Mouse (Mus musculus) thymus, postnatal 0 days (tissue): ENCODE results near the gene Sema4d. TPM values are rescaled to one million over a fixed set of nuclear protein-coding genes. Genes with fewer than 3 reads are reported as not detected.
"Not testable (repeated sequence)": the region's sequence is repeated elsewhere in the genome, so short reads cannot be mapped to it uniquely, and the experiment has no call there.

ENCODE experiments used
- DNase-seq: peaks from one replicate; pipeline ENCODE4 v3.0.0-alpha.2; 2015; ENCODE audit warnings: low spot score
- polyA plus RNA-seq: library from polyadenylated mRNA; unstranded; fragments of >200 nt; fragmentation: Nextera tagmentation; extraction: Ambion mirVana; gene quantifications from 2 replicates; pipeline ENCODE4 v1.2.1, GENCODE M21; 2015

The Sema4d gene
- polyA plus RNA-seq, 1 experiment from 2014 or later, result 58.5 TPM

GRCm38 (mm10) chr13:51685290-51685966, 108.1 kb downstream of the Sema4d start:
- DNase-seq, result no peak

- DNase-seq, result no peak
Observed at GRCm38 (mm10) chr13:51681634-51682033, 111.9 kb downstream of the Sema4d start.

GRCm38 (mm10) chr13:51681076-51681475, 112.5 kb downstream of the Sema4d start:
- no peak for DNase-seq

- no peak for DNase-seq
Observed at GRCm38 (mm10) chr13:51679332-51679731, 114.2 kb downstream of the Sema4d start.

GRCm38 (mm10) chr13:51678687-51679086, 114.9 kb downstream of the Sema4d start:
- DNase-seq, result no peak

GRCm38 (mm10) chr13:51677630-51678185, 115.8 kb downstream of the Sema4d start:
- no peak for DNase-seq

- no peak for DNase-seq
Observed at GRCm38 (mm10) chr13:51677041-51677440, 116.5 kb downstream of the Sema4d start.

- DNase-seq, result no peak
Observed at GRCm38 (mm10) chr13:51676641-51677040, 116.9 kb downstream of the Sema4d start.

- DNase-seq, result not testable (repeated sequence)
Observed at GRCm38 (mm10) chr13:51668195-51668594, 125.4 kb downstream of the Sema4d start.

GRCm38 (mm10) chr13:51663561-51663960, 130.0 kb downstream of the Sema4d start:
- DNase-seq, result no peak

- DNase-seq, result no peak
Observed at GRCm38 (mm10) chr13:51659573-51659972, 134.0 kb downstream of the Sema4d start.

- no peak for DNase-seq
Observed at GRCm38 (mm10) chr13:51658094-51658493, 135.5 kb downstream of the Sema4d start.

- DNase-seq, result no peak
Observed at GRCm38 (mm10) chr13:51656516-51657235, 136.9 kb downstream of the Sema4d start.

- DNase-seq, result no peak
Observed at GRCm38 (mm10) chr13:51653961-51654360, 139.6 kb downstream of the Sema4d start.

- no peak for DNase-seq
Observed at GRCm38 (mm10) chr13:51653159-51653558, 140.4 kb downstream of the Sema4d start.

- DNase-seq, result peak; percentile 97
Observed at GRCm38 (mm10) chr13:51651408-51652064, 142.0 kb downstream of the Sema4d start, which contains the start of gene Secisbp2. Secisbp2 (plus strand) TSS chr13:51651697.

- DNase-seq, result no peak
Observed at GRCm38 (mm10) chr13:51649740-51650139, 143.8 kb downstream of the Sema4d start.

GRCm38 (mm10) chr13:51648237-51648636, 145.3 kb downstream of the Sema4d start:
- no peak for DNase-seq

- no peak for DNase-seq
Observed at GRCm38 (mm10) chr13:51647770-51648169, 145.8 kb downstream of the Sema4d start.

- DNase-seq, result no peak
Observed at GRCm38 (mm10) chr13:51646362-51647027, 147.1 kb downstream of the Sema4d start.

- peak; percentile 43 for DNase-seq
Observed at GRCm38 (mm10) chr13:51645872-51646271, 147.7 kb downstream of the Sema4d start.
